ENCODE assay signal across 8 mouse cellular contexts in the genomic region with DNA sequence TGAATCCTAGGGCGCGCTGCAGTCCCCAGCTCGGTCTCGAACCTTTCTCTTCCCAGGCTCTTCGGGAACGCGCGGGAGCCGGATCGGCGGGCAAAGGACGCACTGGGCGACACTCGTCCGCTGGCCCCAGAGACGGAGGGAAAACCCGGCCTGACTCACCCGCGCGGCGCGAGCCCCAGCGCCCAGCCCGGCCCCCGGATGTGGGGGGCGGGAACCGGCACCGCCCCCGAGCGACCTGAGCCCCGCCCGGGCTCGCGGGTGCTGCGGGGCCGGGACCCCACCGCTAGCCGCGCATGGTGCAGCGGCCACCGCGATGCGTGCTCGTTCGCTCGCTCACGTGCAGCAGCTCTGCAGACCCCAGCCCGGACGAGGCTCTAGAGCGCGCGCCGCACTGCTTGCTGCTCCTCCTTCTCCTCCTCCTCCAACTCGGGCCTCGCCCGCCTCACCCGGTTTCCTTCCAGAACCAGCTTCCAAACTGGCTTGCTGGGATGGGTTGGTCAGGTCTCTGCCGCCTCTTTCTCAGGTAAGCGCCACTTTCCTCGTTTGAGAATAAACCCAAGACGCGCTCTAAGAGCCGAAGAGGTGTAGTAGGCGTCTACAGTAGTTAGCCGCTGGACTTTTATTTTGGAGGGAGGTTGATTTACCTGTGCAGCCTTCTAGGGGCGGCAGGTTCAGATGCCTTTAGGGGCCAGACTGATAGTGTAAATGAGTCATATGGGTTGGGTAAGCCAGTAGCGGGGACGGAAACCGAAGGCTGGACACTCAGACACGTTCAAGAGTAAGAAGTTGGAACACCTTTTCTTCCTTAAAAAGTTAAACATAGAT. TPM values are rescaled to one million over a fixed set of nuclear protein-coding genes. Genes with fewer than 3 reads are reported as not detected.
DNase-seq lines count a peak whose midpoint lies in the region; ATAC-seq lines count a peak whose summit lies in the region.

TSS of gene N4bp3 (minus strand) at position 152 of the 825 bp plus-strand sequence.
TSS of gene D930048N14Rik (plus strand) at position 264 of the 825 bp plus-strand sequence.

- 0 out of 2 replicates have a peak, but pooled peaks cover under 1% of the 10 kb centered on the region for H3K36me3 ChIP-seq in heart, embryonic 12.5 days
- no peaks in the 10 kb centered on the region for H3K36me3 ChIP-seq in kidney, embryonic 16.5 days (ENCODE audit: insufficient read depth, low read length)

- WGBS in heart, embryonic 12.5 days = 1% methylated on average over 62 of the region's 70 CpGs
- WGBS in kidney, embryonic 16.5 days = under 1% methylated on average over 65 of the region's 70 CpGs

- peak within 1 kb of the TSS; percentile 84 for H3K9ac ChIP-seq in heart, embryonic 12.5 days
- peak within 1 kb of the TSS; percentile 82 for H3K9ac ChIP-seq in kidney, embryonic 16.5 days (replicated peaks; ENCODE audit: low read length)

- ATAC-seq in heart, embryonic 12.5 days (ENCODE audit: insufficient number of reproducible peaks, low FRiP score) = peak; percentile 69
- peak; percentile 79 for ATAC-seq in kidney, embryonic 16.5 days (ENCODE audit: low FRiP score, low TSS enrichment)
- no peak for ATAC-seq in monocyte, adult 5-6 weeks (replicated peaks; ENCODE audit: insufficient number of reproducible peaks, low FRiP score, low TSS enrichment, poor library complexity, severe bottlenecking)

- no peak within 1 kb of the TSS for H3K27ac ChIP-seq in heart, embryonic 12.5 days (ENCODE audit: poor library complexity, severe bottlenecking)
- H3K27ac ChIP-seq in kidney, embryonic 16.5 days (ENCODE audit: low read length) = peak within 1 kb of the TSS; percentile 80

- H3K4me2 ChIP-seq in heart, embryonic 12.5 days = peak within 1 kb of the TSS; percentile 96
- H3K4me2 ChIP-seq in kidney, embryonic 16.5 days (replicated peaks; ENCODE audit: low read depth, low read length) = peak within 1 kb of the TSS; percentile 94

- H3K4me3 ChIP-seq in heart, embryonic 12.5 days = peak within 1 kb of the TSS; percentile 66
- peak within 1 kb of the TSS; percentile 76 for H3K4me3 ChIP-seq in kidney, embryonic 16.5 days (ENCODE audit: low read length)

- H3K9me3 ChIP-seq in heart, embryonic 12.5 days (replicated peaks) = no peaks in the 10 kb centered on the region
- H3K9me3 ChIP-seq in kidney, embryonic 16.5 days (ENCODE audit: low read length) = no peaks in the 10 kb centered on the region

- DNase-seq in A20 (ENCODE audit: low read depth, low spot score) (peak; percentile 84), WW6 (ENCODE audit: low read depth, low spot score) (peak; percentile 64)
- DNase-seq in embryo, embryonic 9.5 days (ENCODE audit: extremely low spot score) = peak; percentile 78
- peak; percentile 88 to 92 for DNase-seq in lung, postnatal 4 days
- peak; percentile 42 to 73 for DNase-seq in spleen, postnatal 10 days (ENCODE audit: low spot score in 2 of 2)

- peaks cover 3% of the 10 kb centered on the region; the same call in 1 of the 2 replicates for H3K27me3 ChIP-seq in heart, embryonic 12.5 days (replicated peaks)
- H3K27me3 ChIP-seq in kidney, embryonic 16.5 days (ENCODE audit: insufficient read depth, low read length) = no peaks in the 10 kb centered on the region

- peaks cover 36% of the 10 kb centered on the region for H3K4me1 ChIP-seq in heart, embryonic 12.5 days (replicated peaks)
- H3K4me1 ChIP-seq in kidney, embryonic 16.5 days (ENCODE audit: insufficient read depth, low read length) = peaks cover 31% of the 10 kb centered on the region

RNA-seq across cellular contexts. Expression of gene N4bp3, which starts in this region (rescaled TPM):
- polyA plus RNA-seq in heart, embryonic 12.5 days (2016; fragmentation: Nextera tagmentation; extraction: Ambion mirVana) = 7.8 and 8.4 TPM in 2 replicates
- polyA plus RNA-seq in kidney, embryonic 16.5 days (2015; fragmentation: Nextera tagmentation; extraction: Ambion mirVana) = 30.9 and 34.1 TPM in 2 replicates
- total RNA-seq in monocyte, adult 5-6 weeks (2017) = 1.4 to 6.3 TPM (median 3.3 TPM) in 3 replicates

RNA-seq across cellular contexts. Expression of gene D930048N14Rik, which starts in this region (rescaled TPM):
- polyA plus RNA-seq in heart, embryonic 12.5 days (2016; fragmentation: Nextera tagmentation; extraction: Ambion mirVana) = 0.77 and 1.0 TPM in 2 replicates
- 4.0 and 4.5 TPM in 2 replicates for polyA plus RNA-seq in kidney, embryonic 16.5 days (2015; fragmentation: Nextera tagmentation; extraction: Ambion mirVana)
- 0.43 to 2.0 TPM (median 0.57 TPM) in 3 replicates for total RNA-seq in monocyte, adult 5-6 weeks (2017)
